Mouse (Mus musculus) olfactory bulb, adult 2 months (tissue): Measurements from ENCODE around the gene Ap2m1.

ENCODE experiments used
- CTCF ChIP-seq: fragments of 200-500 bp; IDR thresholded peaks from 2 replicates; pipeline ENCODE4 v1.5.1; 2012; ENCODE audit warnings: low read depth, mild to moderate bottlenecking, low read length, moderate library complexity; ENCODE audit not compliant: insufficient read depth
- POLR2A ChIP-seq: fragments of 200-500 bp; IDR thresholded peaks from 2 replicates; pipeline ENCODE4 v1.6.1; 2012; ENCODE audit warnings: mild to moderate bottlenecking, low read depth, low read length, moderate library complexity; ENCODE audit not compliant: insufficient read depth

GRCm38 (mm10) chr16:20528779-20529178 is 6.5 kb upstream of the Ap2m1 start:
- no peak for TF ChIP-seq CTCF
- TF ChIP-seq POLR2A, result no peak
